Mouse (Mus musculus): ENCODE measurements around the gene Synj2bp. TPM values are rescaled to one million over a fixed set of nuclear protein-coding genes. Genes with fewer than 3 reads are reported as not detected.
"Not testable (repeated sequence)": the region's sequence is repeated elsewhere in the genome, so short reads cannot be mapped to it uniquely, and the experiment has no call there.

Gene Synj2bp
- 32.0 and 37.6 TPM in 2 replicates for polyA plus RNA-seq (2014; fragmentation: Nextera tagmentation; extraction: Ambion mirVana)

DNA sequence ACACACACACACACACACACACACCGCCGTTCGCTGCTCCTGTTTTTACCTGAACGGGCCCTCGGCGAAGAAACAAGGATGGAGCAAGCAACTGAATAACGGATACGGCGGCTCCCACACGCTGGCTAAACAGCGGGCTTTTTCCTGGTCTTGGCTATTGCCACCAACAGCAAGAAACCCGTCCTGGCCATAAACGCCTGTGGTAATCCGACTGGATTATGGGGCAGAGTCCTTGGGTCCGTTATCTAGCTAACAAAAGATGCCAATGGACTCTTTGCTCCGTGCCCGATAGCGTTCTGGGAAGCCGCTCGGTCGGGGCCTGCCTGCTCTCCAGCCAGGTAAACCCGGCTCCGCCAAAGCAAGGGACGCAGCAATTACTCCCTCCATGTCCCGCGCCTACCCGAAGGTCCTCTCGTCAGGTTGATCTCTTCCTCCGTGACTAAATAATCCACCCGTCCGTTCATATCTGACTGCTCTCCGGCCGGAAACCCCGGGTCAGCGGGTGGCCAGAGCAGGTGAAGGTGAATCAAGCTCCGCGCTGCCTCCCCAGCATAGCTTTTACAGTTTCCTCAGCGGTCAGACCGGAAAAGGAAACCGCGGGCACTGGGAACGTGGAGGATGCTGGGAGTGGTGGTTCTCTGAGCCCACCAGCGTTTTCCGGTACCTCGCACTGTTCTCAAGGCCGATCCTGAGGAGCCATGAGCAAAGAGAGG is at the start of gene Synj2bp, which contains the start of gene Gm20498:
TSS of gene Synj2bp (minus strand) at position 596 of the 713 bp plus-strand sequence.
TSS of gene Gm20498 (minus strand) at position 590 of the 713 bp plus-strand sequence.
- under 1% methylated on average over 46 of the region's 46 CpGs for WGBS
- H3K4me3 ChIP-seq (replicated peaks; ENCODE audit: low read length): peak within 1 kb of the TSS; percentile 88
- H3K4me1 ChIP-seq (replicated peaks; ENCODE audit: control insufficient read depth, insufficient read depth, low read length): peaks cover 22% of the 10 kb centered on the region
- DNase-seq (ENCODE audit: low spot score) (peak; percentile 83), ATAC-seq (ENCODE audit: low FRiP score) (peak; percentile 95)
- peak within 1 kb of the TSS; percentile 86 for H3K27ac ChIP-seq
- H3K9ac ChIP-seq: peak within 1 kb of the TSS; percentile 80
- no peaks in the 10 kb centered on the region for H3K27me3 ChIP-seq (ENCODE audit: control insufficient read depth, insufficient read depth, low read length)
- peak within 1 kb of the TSS; percentile 57 for H3K4me2 ChIP-seq (replicated peaks)
- H3K36me3 ChIP-seq (replicated peaks; ENCODE audit: control insufficient read depth, insufficient read depth): no peaks in the 10 kb centered on the region
- H3K9me3 ChIP-seq (ENCODE audit: control insufficient read depth, low read length): no peaks in the 10 kb centered on the region

GRCm38 (mm10) chr12:81568374-81568773 is 35.7 kb upstream of the Synj2bp start, which contains the start of gene Adam21:
Gene Adam21 (minus strand): TSS chr12:81568474.
- WGBS: 95% methylated on average over 1 of the region's 1 CpGs
- Histone ChIP-seq H3K9ac (no peak within 1 kb of the TSS), H3K4me1 (replicated peaks; ENCODE audit: control insufficient read depth, insufficient read depth, low read length) (no peaks in the 10 kb centered on the region), H3K4me3 (replicated peaks; ENCODE audit: low read length) (no peak within 1 kb of the TSS), H3K4me2 (replicated peaks) (no peak within 1 kb of the TSS), H3K27me3 (ENCODE audit: control insufficient read depth, insufficient read depth, low read length) (no peaks in the 10 kb centered on the region), H3K9me3 (ENCODE audit: control insufficient read depth, low read length) (no peaks in the 10 kb centered on the region), H3K36me3 (replicated peaks; ENCODE audit: control insufficient read depth, insufficient read depth) (peaks cover 19% of the 10 kb centered on the region), H3K27ac (no peak within 1 kb of the TSS)
- DNase-seq (ENCODE audit: low spot score) (no peak), ATAC-seq (ENCODE audit: low FRiP score) (no peak)

GRCm38 (mm10) chr12:81567931-81568330 is 35.2 kb upstream of the Synj2bp start:
- no peak for DNase-seq (ENCODE audit: low spot score)
- no peak overlapping the region for H3K9ac ChIP-seq
- 77% methylated on average over 5 of the region's 5 CpGs for WGBS

GRCm38 (mm10) chr12:81564173-81564572 is 31.5 kb upstream of the Synj2bp start:
- 95% methylated on average over 3 of the region's 3 CpGs for WGBS
- ATAC-seq (ENCODE audit: low FRiP score) (no peak), DNase-seq (ENCODE audit: low spot score) (no peak)
- Histone ChIP-seq H3K36me3 (replicated peaks; ENCODE audit: control insufficient read depth, insufficient read depth) (no peaks in the 10 kb centered on the region), H3K9ac (no peak overlapping the region), H3K9me3 (ENCODE audit: control insufficient read depth, low read length) (no peaks in the 10 kb centered on the region), H3K4me3 (replicated peaks; ENCODE audit: low read length) (no peak overlapping the region), H3K27ac (no peak overlapping the region), H3K4me2 (replicated peaks) (no peak overlapping the region), H3K4me1 (replicated peaks; ENCODE audit: control insufficient read depth, insufficient read depth, low read length) (no peaks in the 10 kb centered on the region), H3K27me3 (ENCODE audit: control insufficient read depth, insufficient read depth, low read length) (no peaks in the 10 kb centered on the region)

More at GRCm38 (mm10) chr12:81567931-81568330, 35.2 kb upstream of the Synj2bp start:
- Histone ChIP-seq H3K4me2 (replicated peaks) (no peak overlapping the region), H3K4me1 (replicated peaks; ENCODE audit: control insufficient read depth, insufficient read depth, low read length) (no peaks in the 10 kb centered on the region), H3K27me3 (ENCODE audit: control insufficient read depth, insufficient read depth, low read length) (no peaks in the 10 kb centered on the region), H3K36me3 (replicated peaks; ENCODE audit: control insufficient read depth, insufficient read depth) (peaks cover 15% of the 10 kb centered on the region), H3K9me3 (ENCODE audit: control insufficient read depth, low read length) (no peaks in the 10 kb centered on the region), H3K27ac (no peak overlapping the region), H3K4me3 (replicated peaks; ENCODE audit: low read length) (no peak overlapping the region)
- ATAC-seq (ENCODE audit: low FRiP score): no peak

DNA sequence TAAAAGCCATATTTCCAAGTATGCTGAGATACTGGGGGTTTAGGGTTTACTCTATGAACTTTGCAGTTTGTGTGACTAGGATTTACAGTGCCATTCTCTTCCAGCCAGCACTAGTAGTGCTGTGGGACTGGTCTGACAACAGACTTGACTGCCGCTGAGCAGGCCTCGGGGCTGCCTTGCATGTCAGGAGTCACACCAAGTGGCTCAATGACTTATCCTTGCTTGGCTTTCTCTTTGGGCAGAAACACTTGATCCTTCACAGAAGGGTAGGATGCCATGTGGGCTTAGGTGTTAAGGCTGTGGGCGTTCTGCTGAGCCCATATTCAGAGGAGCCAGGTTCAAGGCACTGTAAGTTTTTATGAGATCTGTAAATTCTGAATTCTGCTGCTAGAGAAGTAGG is 16.6 kb upstream of the Synj2bp start:
- WGBS: 82% methylated on average over 3 of the region's 3 CpGs
- no peaks in the 10 kb centered on the region for H3K9me3 ChIP-seq (ENCODE audit: control insufficient read depth, low read length)
- no peaks in the 10 kb centered on the region for H3K36me3 ChIP-seq (replicated peaks; ENCODE audit: control insufficient read depth, insufficient read depth)
- no peak overlapping the region for H3K9ac ChIP-seq
- H3K4me3 ChIP-seq (replicated peaks; ENCODE audit: low read length): no peak overlapping the region
- no peak overlapping the region for H3K27ac ChIP-seq
- H3K4me1 ChIP-seq (replicated peaks; ENCODE audit: control insufficient read depth, insufficient read depth, low read length): no peaks in the 10 kb centered on the region
- H3K4me2 ChIP-seq (replicated peaks): no peak overlapping the region
- ATAC-seq (ENCODE audit: low FRiP score) (no peak), DNase-seq (ENCODE audit: low spot score) (no peak)
- H3K27me3 ChIP-seq (ENCODE audit: control insufficient read depth, insufficient read depth, low read length): no peaks in the 10 kb centered on the region

GRCm38 (mm10) chr12:81547163-81547562 is 14.5 kb upstream of the Synj2bp start:
- Histone ChIP-seq H3K9ac (no peak overlapping the region), H3K4me3 (replicated peaks; ENCODE audit: low read length) (no peak overlapping the region), H3K27me3 (ENCODE audit: control insufficient read depth, insufficient read depth, low read length) (no peaks in the 10 kb centered on the region), H3K9me3 (ENCODE audit: control insufficient read depth, low read length) (no peaks in the 10 kb centered on the region), H3K27ac (no peak overlapping the region), H3K4me2 (replicated peaks) (no peak overlapping the region), H3K36me3 (replicated peaks; ENCODE audit: control insufficient read depth, insufficient read depth) (no peaks in the 10 kb centered on the region), H3K4me1 (replicated peaks; ENCODE audit: control insufficient read depth, insufficient read depth, low read length) (no peaks in the 10 kb centered on the region)
- ATAC-seq (ENCODE audit: low FRiP score): no peak
- no peak for DNase-seq (ENCODE audit: low spot score)
- 74% methylated on average over 4 of the region's 4 CpGs for WGBS

DNA sequence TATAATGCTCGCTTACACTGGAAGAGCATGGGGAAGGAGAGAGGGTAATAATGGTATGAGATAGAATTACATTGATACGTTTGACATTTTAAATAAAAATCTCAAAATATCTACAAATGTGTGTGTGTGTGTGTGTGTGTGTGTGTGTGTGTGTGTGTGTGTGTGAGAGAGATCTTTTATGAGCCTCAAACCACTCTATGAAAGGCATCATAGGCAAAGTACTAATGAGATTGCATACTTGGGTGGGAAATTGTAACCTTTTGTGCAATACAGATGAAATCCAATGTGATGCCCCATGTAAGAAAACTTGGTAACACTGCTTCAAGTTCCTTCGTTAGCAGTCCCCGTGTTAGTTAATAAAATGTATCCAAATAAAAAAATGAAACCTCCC is 313 bp upstream of the Synj2bp start:
- Histone ChIP-seq H3K4me2 (replicated peaks) (peak overlapping the region; percentile 57), H3K36me3 (replicated peaks; ENCODE audit: control insufficient read depth, insufficient read depth) (no peaks in the 10 kb centered on the region), H3K27me3 (ENCODE audit: control insufficient read depth, insufficient read depth, low read length) (no peaks in the 10 kb centered on the region), H3K4me1 (replicated peaks; ENCODE audit: control insufficient read depth, insufficient read depth, low read length) (peaks cover 22% of the 10 kb centered on the region), H3K4me3 (replicated peaks; ENCODE audit: low read length) (peak overlapping the region; percentile 88), H3K27ac (peak overlapping the region; percentile 86), H3K9me3 (ENCODE audit: control insufficient read depth, low read length) (no peaks in the 10 kb centered on the region), H3K9ac (peak overlapping the region; percentile 80)
- DNase-seq (ENCODE audit: low spot score): no peak
- ATAC-seq (ENCODE audit: low FRiP score): peak; percentile 62; the same call in 1 of the 2 replicates
- 37% methylated on average over 4 of the region's 4 CpGs for WGBS

GRCm38 (mm10) chr12:81530587-81530986 is 2.1 kb downstream of the Synj2bp start:
- not testable (repeated sequence) for DNase-seq (ENCODE audit: low spot score); ATAC-seq (ENCODE audit: low FRiP score); H3K27me3 ChIP-seq (ENCODE audit: control insufficient read depth, insufficient read depth, low read length); H3K9ac ChIP-seq; H3K27ac ChIP-seq; H3K4me3 ChIP-seq (replicated peaks; ENCODE audit: low read length); H3K9me3 ChIP-seq (ENCODE audit: control insufficient read depth, low read length); H3K36me3 ChIP-seq (replicated peaks; ENCODE audit: control insufficient read depth, insufficient read depth)
- WGBS: 85% methylated on average over 5 of the region's 8 CpGs
- peak overlapping the region; percentile 21; the same call in 1 of the 2 replicates for H3K4me2 ChIP-seq (replicated peaks)
- peaks cover 22% of the 10 kb centered on the region for H3K4me1 ChIP-seq (replicated peaks; ENCODE audit: control insufficient read depth, insufficient read depth, low read length)

DNA sequence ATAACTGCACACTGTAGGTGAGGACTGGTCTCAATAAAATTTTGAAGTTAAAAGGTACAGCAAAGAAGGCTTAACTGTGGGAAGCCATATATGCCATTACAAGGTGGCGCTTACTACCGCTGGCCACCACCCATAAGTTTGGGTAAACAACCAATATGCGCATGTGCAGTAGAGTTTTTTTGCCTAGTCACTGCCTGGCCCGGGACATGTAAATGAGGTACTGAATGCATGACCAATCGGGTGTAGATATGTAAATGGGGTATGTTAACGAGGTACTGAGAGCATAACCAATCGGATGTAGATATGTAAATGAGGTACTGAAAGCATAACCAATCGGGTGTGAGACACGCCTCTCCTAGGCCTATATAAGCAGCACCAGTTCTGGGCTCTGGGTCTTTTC is 35.8 kb downstream of the Synj2bp start:
- H3K9me3 ChIP-seq (ENCODE audit: control insufficient read depth, low read length); H3K4me3 ChIP-seq (replicated peaks; ENCODE audit: low read length); ATAC-seq (ENCODE audit: low FRiP score); H3K4me1 ChIP-seq (replicated peaks; ENCODE audit: control insufficient read depth, insufficient read depth, low read length); H3K9ac ChIP-seq; DNase-seq (ENCODE audit: low spot score); H3K27me3 ChIP-seq (ENCODE audit: control insufficient read depth, insufficient read depth, low read length); H3K27ac ChIP-seq; H3K4me2 ChIP-seq (replicated peaks): not testable (repeated sequence)
- peaks cover 24% of the 10 kb centered on the region for H3K36me3 ChIP-seq (replicated peaks; ENCODE audit: control insufficient read depth, insufficient read depth)
- 93% methylated on average over 9 of the region's 9 CpGs for WGBS

Data from hindbrain, embryonic 14.5 days (tissue).